Mouse (Mus musculus): ENCODE data around the gene Fabp2.
"Not testable (repeated sequence)": the region's sequence is repeated elsewhere in the genome, so short reads cannot be mapped to it uniquely, and the experiment has no call there.

Gene Fabp2

DNA sequence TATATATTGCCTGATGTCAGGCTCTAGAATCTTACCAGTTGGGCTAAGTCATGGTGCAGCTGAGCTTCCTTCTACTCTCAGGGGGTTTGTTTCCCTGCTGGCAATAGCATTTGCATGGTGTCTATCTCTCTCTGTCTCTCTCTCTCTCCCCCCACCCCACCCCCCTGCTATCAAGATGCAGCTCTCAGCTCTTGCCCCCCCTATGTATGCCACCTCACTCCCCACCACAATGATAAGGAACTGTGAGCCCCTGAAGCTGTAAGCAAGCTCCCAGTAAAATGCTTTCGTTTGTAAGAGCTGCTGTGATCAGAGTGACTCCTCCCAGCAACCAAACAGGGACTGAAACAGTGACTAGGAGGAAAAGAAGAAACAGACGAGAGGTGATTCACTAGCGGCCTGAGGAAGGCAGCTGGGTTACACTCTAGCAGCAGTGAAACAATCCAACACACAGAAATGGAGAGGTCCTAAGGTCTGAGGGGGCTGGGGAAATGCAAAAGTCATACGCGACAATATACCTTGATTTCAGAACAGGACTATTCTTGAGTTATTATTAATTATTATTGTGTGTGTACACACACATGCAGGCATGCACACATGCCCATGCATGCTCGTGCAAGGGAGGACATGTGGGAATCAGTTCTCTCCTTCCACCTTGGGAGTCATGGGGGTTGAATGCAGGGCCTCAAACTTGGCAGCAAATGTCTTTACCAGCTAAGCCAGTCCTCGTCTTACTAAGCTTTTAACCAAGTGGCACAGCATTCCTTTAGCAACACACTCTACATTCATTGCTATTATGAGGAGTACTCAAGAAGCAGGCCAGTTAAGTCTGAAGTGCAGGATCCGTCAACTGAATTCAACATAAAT is 25.9 kb downstream of the Fabp2 start:
- DNase-seq = no peak

DNA sequence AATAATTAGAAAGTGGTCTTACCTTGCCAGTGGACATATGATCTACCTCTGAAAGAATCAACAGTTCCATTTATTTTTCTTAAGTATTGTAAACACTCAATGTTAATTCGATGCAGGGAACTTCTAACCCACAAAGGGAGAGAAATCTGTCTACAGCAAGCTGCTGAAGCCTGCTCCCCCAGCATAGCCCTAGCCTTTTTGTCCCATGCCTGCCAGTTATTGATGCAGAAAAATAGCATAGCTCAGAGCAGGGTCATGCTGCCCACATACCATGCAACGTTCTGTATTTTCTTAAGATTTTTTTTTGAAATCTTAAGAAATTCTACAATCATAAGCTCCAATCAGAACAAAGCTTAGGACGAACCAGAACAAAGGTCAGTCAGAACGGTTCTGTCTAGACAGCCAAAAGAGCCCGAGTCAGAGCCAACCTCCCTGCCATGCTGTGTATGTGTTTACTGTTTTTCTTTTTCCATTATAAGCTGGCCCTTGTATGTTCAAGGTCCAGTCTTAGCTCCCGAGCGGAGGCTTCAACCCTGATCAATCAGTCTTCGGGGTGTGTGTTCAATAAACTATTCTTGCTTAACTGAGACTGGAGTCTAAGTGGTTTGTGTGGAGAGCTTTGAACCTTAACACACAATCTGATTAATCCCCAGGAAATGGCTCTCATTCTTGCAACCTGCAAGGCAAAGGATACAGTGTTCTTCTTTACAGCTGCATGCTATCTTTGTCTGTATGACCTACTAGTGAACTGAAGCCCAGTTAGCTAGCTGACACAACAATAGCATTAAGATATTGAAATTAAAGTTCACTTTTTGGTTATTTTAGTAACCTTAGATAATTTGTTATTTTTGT is 27.0 kb downstream of the Fabp2 start:
- DNase-seq = no peak

DNA sequence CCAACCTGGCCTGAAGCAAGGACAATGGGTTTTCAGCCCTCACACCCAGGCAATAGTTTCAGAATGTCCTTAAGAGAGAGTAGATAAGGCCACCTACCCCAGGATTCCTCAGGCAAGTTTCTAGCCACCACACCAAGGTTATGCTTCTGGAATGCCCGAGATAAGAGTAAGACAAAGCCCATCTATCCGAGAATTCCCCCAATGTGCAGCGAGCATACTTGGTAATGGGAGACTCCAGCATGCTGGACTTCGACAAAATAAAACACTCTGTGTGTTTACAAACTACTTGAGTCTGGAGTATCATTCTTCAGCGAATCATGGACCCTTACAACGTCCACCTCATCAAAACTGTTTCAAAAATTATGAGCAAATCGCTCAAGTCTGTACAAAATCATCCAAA is 28.3 kb downstream of the Fabp2 start:
- DNase-seq = peak in 1 of 2 experiments; percentile 5

DNA sequence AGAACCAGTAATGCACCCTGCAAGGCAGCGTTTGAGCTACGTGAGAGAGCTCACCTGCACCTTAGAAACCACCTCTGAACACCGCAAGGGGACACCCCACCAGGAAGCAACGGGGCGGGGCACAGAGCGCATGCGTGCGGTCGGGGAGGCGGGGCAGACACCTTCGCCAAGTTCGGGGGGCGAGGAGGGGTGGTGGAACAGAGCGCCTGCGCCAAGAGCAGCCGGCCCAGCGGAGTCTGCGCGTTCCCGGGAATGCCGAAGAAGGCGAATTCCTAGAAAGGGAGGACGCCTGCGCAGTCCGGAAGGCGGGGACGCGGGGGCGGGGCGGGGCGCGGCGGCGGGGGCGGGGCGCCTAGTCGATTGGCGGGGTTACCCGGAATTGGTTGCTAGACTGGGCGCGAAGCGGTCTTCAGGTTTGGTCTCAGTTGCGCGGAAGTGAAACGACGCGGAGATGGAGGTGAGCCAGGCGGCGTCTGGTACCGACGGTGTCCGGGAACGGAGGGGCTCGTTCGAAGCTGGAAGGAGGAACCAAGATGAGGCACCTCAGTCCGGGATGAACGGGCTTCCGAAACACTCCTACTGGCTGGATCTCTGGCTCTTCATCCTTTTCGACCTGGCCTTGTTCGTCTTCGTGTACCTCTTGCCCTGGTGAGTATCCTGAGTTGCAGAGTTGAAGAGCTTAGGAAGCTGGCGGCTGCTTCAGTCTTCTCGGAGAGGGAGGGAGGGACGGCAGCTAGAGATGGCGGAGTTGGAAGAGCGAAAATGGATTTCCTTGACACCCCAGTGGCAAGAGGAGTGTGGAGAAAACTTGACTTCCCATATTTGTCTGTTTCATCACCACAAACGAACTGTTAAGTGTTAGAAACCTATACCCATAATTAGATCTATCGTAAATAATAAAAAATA is 29.4 kb downstream of the Fabp2 start, which contains the start of gene 1810037I17Rik:
TSS of gene 1810037I17Rik (plus strand) at position 195 of the 906 bp plus-strand sequence.
- DNase-seq = peak; percentile 98 to 99

DNA sequence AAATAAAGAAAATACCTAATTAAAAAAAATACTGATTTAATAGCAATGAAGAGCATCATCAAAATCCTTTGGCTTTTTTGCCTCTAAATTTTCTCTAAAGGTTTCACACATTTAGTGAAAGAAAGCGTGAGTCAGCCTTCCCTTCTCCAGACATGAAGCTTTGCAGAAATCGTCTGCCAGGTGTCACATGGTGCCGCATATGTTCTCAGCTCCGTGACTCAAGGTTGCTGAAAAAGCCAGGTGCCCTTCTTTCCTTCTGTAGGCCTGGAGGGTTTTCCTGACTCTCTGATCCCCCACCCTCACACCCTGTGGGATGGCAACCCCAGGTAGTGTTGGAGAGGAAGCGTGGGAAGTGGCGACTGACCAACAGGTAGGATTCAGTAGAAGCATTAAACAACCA is 34.9 kb downstream of the Fabp2 start:
- peak; percentile 5 to 7 for DNase-seq

DNA sequence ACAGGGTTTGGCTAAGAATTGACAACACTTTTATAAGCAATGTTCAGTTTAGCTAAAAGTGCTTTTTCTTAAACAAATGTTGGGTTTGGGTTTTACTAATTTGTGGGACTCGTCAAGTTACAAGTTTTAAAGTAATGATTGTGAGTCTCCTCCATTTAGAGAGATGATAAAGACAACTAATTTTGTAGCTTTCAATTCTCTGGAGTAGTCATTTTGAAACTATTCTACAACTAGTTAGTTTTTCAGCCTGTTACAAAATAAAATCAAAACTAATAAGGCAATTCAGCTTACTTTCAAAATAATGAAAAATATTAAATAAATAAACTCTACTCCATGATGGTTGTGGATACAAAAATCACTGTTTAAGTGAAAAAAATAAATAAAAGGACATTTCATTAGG is 37.6 kb downstream of the Fabp2 start:
- DNase-seq = no peak

DNA sequence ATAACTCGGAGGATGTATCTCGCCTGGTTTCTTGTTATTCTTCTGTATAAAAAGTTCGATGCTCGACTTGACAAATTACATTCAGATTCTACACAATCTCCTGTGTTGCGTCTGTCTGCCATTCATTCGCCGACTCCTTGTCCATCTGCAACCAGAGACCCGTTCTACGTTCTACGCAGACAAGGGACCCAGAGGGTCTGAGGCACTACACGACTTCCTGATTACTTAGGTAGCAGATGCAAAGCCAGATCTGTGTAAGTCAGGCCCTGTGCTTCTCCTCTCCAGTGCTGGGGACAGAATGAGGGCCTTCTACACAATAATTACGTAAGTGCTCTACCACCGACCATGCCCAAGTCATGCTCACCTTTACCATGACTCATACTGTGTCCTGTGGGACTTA is 42.3 kb downstream of the Fabp2 start:
- DNase-seq = not testable (repeated sequence)

DNA sequence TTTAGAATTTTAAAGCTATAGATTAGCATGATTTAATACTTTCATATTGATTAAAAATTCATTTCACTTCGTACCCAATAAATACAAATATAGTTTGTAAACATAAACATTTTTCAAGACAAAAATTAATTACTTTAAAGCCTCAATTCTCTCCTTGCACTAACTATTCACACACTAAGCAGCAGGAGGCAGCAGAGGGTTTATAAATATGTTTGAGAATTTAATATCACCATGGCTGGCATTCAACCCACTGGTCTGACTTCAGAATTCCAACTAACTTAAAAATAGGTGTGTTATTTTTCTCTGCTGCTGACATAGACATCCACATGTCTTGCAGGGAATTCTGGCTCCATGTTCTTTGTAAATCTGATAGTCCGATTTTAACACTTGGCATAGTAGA is 44.3 kb downstream of the Fabp2 start:
- peak; percentile 60 to 67 for DNase-seq

DNA sequence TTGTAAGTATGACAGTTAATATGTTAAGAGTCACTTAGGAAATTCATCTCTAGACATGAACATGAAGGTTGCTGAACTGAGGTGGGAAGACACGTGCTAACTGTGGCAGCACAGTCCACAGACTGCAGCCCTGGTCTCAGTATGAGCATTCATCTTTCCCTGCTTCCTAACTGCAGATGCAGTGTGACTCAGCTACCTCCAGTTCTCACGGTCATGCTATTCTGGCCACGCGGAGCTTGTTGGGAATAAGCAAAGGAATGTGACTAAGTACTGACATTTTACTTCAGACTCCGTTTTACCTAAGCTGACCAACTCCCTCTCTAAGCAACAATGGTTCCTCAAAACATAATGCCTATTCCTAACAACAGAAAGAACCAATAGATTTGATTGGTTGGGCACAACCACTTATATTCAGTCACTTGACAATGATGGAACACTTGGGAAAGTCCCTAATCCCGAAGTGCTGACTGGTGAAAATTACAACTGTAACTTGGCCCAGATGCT is 48.6 kb downstream of the Fabp2 start:
- DNase-seq = no peak

Measured in cerebellum, postnatal 10 days (tissue).